Mouse (Mus musculus): ENCODE measurements around the gene Abcb7. TPM values are rescaled to one million over a fixed set of nuclear protein-coding genes. Genes with fewer than 3 reads are reported as not detected.

Gene Abcb7
- 27.5 and 29.9 TPM in 2 replicates for polyA plus RNA-seq (2012; ENCODE audit: insufficient read depth, insufficient read length, missing spikeins)

DNA sequence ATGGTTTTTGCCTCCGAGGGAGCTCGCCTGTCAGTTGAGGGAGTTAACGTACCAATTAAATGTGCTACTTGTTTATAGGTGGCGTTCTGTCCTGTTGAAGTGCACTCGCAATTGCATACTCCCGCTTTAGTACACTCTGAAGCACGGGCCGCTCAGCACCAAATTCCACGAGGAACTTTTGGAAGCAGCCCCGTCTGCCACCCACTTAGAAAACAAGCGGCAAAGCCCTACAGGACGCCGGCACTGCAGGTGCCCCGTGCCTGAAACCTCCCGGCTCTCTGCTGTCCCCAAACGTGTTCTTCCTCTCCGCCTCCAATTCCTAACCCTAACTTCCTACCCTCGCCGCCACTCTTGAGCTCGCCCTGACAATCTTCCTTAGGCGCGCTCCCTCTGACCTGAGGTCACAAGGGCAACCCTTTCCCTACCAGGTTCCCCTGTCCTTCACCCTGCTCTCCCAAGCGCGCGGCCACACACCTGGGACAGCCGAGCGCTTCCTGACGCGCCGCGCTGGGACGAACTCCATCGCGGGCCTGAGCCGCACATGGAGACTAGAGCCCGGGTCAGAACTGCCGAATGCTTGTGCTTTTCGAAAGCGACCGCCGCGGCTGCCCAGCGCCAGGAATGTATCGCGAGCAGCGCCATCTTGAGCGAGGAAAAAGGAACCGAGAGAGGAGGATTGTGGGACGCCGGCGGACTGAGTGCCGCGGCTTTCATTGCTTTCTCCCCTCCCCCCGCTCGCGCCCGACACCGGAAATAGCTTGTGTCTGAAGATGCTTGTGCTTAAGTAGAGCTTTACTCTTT, at the start of gene Abcb7:
Gene Abcb7, minus strand, starts transcription at position 674 of the 801 bp plus-strand sequence.
- TF ChIP-seq POLR2A (IDR thresholded peaks at IDR 0.05; ENCODE audit: borderline replicate concordance, low read depth, low read length) (no peak), CTCF (IDR thresholded peaks at IDR 0.05; ENCODE audit: low read depth, low read length) (no peak)
- peak within 1 kb of the TSS; percentile 79 for H3K4me3 ChIP-seq (ENCODE audit: insufficient read depth, low read length)
- peak within 1 kb of the TSS; percentile 95 for H3K27ac ChIP-seq (ENCODE audit: insufficient read depth, low read depth, low read length)
- peaks cover 21% of the 10 kb centered on the region for H3K4me1 ChIP-seq (ENCODE audit: control insufficient read depth, insufficient read depth, low read length)

DNA sequence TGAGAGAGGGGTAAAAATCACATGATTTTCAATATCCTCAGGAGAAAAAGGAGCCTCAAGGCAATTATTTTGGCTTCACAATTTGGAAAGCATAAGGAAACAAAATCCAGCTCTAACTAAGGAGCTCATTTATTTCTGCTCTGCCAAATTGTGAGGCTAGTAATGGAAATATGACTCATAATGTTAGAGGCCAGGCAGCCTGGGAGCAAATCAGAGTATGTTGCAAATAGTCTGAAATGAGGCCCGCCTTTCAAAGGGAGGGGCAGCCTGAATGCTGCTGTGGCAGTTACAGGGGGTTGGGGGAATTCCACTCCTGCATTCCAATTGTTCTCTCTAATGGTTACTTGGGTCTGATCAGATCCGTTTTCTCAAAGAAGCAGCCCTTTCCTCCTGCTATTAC, 48.1 kb upstream of the Abcb7 start:
- TF ChIP-seq CTCF (IDR thresholded peaks at IDR 0.05; ENCODE audit: low read depth, low read length) (no peak), POLR2A (IDR thresholded peaks at IDR 0.05; ENCODE audit: borderline replicate concordance, low read depth, low read length) (no peak)
- no peak overlapping the region; the same call in 1 of the 2 replicates for H3K27ac ChIP-seq (ENCODE audit: insufficient read depth, low read depth, low read length)
- H3K4me1 ChIP-seq (ENCODE audit: control insufficient read depth, insufficient read depth, low read length) = peaks cover 5% of the 10 kb centered on the region; the same call in 1 of the 2 replicates
- no peak overlapping the region for H3K4me3 ChIP-seq (ENCODE audit: insufficient read depth, low read length)

DNA sequence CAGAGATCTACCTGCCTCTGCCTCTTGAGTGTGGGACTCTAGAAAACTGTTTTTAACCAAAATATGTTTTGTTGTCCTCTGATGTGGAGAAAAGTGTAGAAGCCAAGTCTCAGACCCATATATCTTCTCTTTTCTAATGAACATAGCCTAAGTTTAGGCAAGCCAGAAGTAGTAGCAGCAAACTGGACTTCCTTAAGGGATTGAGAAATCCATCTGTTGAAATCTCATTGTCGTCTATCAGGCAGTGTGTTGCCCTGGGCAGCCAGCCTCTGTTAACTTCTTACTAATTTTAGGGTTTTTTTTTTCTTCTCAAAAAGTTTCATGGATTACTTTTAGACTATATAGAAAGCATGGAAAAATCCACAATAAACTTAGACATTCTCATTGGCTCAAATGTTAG, 38.8 kb upstream of the Abcb7 start:
- no peak for TF ChIP-seq CTCF (IDR thresholded peaks at IDR 0.05; ENCODE audit: low read depth, low read length)
- TF ChIP-seq POLR2A (IDR thresholded peaks at IDR 0.05; ENCODE audit: borderline replicate concordance, low read depth, low read length) = no peak
- H3K4me3 ChIP-seq (ENCODE audit: insufficient read depth, low read length) = no peak overlapping the region
- H3K27ac ChIP-seq (ENCODE audit: insufficient read depth, low read depth, low read length) = peak overlapping the region; percentile 27; the same call in 1 of the 2 replicates
- 0 out of 2 replicates have a peak, but pooled peaks cover 4% of the 10 kb centered on the region for H3K4me1 ChIP-seq (ENCODE audit: control insufficient read depth, insufficient read depth, low read length)

DNA sequence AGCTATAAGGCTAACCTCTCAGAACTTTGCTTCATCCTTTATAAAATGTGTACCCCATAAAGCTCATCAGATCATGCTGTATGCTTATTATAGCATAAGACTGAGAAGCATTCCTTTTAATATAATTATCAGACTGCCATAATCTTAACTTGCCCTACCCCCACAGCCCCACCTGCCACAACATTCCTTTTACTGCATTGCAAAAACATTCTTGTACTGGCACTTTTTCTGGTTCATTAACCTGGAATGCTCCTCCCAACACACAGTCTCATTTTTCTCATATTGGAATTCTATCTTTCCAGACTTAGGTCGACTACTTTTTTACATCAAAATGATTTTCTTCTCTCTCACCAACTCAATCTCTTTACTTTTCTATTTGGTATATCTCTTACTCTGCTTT, 19.8 kb upstream of the Abcb7 start:
- no peaks in the 10 kb centered on the region for H3K4me1 ChIP-seq (ENCODE audit: control insufficient read depth, insufficient read depth, low read length)
- no peak overlapping the region for H3K4me3 ChIP-seq (ENCODE audit: insufficient read depth, low read length)
- H3K27ac ChIP-seq (ENCODE audit: insufficient read depth, low read depth, low read length) = no peak overlapping the region
- TF ChIP-seq CTCF (IDR thresholded peaks at IDR 0.05; ENCODE audit: low read depth, low read length) (no peak), POLR2A (IDR thresholded peaks at IDR 0.05; ENCODE audit: borderline replicate concordance, low read depth, low read length) (no peak)

DNA sequence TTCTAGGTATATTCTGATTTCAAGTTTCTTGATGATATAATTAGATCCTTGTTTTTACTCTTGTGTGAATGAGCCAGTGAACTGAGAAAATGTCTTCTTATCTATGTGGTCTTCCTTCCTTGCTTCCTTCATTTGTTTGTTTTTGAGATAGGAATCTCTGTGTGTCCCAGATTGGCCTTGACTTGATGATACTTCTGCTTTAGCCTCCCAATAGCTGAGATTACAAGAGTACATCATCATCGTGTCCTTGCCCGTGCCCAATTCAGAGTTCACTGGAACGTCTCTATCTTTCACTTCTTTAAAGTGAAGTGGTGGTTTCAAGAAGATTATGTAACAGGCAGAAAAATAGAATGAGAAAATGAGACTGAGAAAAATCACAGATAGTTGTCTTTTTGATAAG, 14.5 kb upstream of the Abcb7 start:
- no peaks in the 10 kb centered on the region for H3K4me1 ChIP-seq (ENCODE audit: control insufficient read depth, insufficient read depth, low read length)
- TF ChIP-seq POLR2A (IDR thresholded peaks at IDR 0.05; ENCODE audit: borderline replicate concordance, low read depth, low read length) (no peak), CTCF (IDR thresholded peaks at IDR 0.05; ENCODE audit: low read depth, low read length) (no peak)
- no peak overlapping the region for H3K4me3 ChIP-seq (ENCODE audit: insufficient read depth, low read length)
- H3K27ac ChIP-seq (ENCODE audit: insufficient read depth, low read depth, low read length) = no peak overlapping the region

DNA sequence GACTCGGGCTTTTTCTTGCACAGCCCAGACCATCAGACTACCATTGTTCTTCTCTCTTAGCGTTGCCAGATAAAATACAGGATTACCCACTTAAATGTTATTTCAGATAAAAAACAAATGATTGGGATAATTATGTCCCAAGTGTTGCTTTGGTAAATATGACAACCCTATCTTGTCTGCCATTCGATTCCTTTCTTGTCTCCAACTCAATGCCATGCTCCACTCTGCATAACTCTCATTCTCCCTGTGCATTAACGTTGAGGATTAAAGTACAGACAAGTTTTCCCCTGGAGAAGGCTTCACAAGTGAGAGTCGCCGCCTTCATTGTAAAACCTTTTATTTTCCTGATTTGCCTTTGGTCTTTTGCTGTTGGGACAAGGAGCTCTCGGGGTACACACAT, 339 bp upstream of the Abcb7 start:
- H3K4me3 ChIP-seq (ENCODE audit: insufficient read depth, low read length) = no peak overlapping the region
- peaks cover 23% of the 10 kb centered on the region for H3K4me1 ChIP-seq (ENCODE audit: control insufficient read depth, insufficient read depth, low read length)
- H3K27ac ChIP-seq (ENCODE audit: insufficient read depth, low read depth, low read length) = peak overlapping the region; percentile 75
- TF ChIP-seq CTCF (IDR thresholded peaks at IDR 0.05; ENCODE audit: low read depth, low read length) (no peak), POLR2A (IDR thresholded peaks at IDR 0.05; ENCODE audit: borderline replicate concordance, low read depth, low read length) (no peak)

DNA sequence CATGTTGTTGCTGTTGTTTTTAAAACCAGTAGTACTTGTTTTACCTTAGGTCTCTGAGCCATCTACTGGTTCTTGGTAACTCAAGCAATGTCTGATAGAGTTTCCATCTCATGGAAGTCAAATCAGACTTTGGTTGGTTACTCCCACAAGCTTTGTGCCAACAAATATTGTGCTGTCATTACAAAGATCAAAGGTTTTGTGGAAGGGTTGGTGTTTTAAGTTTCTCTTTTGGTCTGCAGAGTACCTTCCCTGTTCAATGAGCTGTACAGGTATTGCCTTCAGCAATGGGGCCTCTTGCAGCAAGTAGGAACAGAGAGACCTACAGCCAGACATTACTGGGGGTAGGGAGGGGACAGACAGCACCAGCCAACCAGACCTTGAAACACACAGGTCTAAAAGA, 5.5 kb downstream of the Abcb7 start:
- no peak for TF ChIP-seq CTCF (IDR thresholded peaks at IDR 0.05; ENCODE audit: low read depth, low read length)
- no peak for TF ChIP-seq POLR2A (IDR thresholded peaks at IDR 0.05; ENCODE audit: borderline replicate concordance, low read depth, low read length)
- Histone ChIP-seq H3K4me3 (ENCODE audit: insufficient read depth, low read length) (no peak overlapping the region), H3K4me1 (ENCODE audit: control insufficient read depth, insufficient read depth, low read length) (peaks cover 15% of the 10 kb centered on the region), H3K27ac (ENCODE audit: insufficient read depth, low read depth, low read length) (peak overlapping the region; percentile 23; the same call in 1 of the 2 replicates)

DNA sequence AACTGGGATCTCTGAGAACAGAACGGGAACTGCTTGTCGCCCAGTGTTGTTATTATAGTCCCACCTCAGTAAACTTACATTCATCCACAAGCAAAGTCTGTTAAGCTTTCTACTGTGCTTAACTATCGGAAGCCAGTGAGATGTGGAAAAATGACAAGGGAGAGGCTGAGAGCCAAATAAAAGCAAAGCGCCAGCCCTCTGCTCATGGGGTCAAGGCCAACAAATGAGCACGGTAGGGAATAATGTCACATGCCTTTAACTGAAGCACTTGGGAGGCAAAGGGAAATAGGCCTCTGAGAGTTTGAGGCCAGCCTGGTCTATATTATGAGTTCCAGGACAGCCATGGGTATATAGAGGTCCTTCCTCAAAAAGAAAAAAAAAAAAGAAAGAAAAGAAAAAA, 11.2 kb downstream of the Abcb7 start:
- TF ChIP-seq CTCF (IDR thresholded peaks at IDR 0.05; ENCODE audit: low read depth, low read length) (no peak), POLR2A (IDR thresholded peaks at IDR 0.05; ENCODE audit: borderline replicate concordance, low read depth, low read length) (no peak)
- Histone ChIP-seq H3K4me1 (ENCODE audit: control insufficient read depth, insufficient read depth, low read length) (peaks cover 16% of the 10 kb centered on the region), H3K4me3 (ENCODE audit: insufficient read depth, low read length) (no peak overlapping the region), H3K27ac (ENCODE audit: insufficient read depth, low read depth, low read length) (no peak overlapping the region)

DNA sequence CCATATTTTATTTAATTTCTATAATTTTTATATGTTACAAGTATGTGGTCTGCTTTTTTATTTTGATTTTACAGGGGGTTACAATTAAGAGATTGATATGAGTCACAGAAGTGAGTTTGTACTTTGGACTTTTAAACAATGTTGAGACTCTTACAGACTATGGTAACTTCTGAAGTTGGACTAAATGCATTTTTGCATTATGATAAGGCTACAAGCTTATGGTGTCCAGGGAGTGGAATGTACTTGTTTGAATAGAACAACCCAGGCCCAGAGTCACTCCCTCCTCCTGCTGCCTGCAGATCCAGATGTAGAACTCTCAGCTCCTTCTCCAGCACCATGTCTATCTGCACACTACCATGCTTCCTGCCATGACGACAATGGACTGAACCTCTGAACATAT, 12.5 kb downstream of the Abcb7 start:
- no peak overlapping the region for H3K27ac ChIP-seq (ENCODE audit: insufficient read depth, low read depth, low read length)
- TF ChIP-seq CTCF (IDR thresholded peaks at IDR 0.05; ENCODE audit: low read depth, low read length) (no peak), POLR2A (IDR thresholded peaks at IDR 0.05; ENCODE audit: borderline replicate concordance, low read depth, low read length) (no peak)
- H3K4me1 ChIP-seq (ENCODE audit: control insufficient read depth, insufficient read depth, low read length) = peaks cover 12% of the 10 kb centered on the region
- H3K4me3 ChIP-seq (ENCODE audit: insufficient read depth, low read length) = no peak overlapping the region

DNA sequence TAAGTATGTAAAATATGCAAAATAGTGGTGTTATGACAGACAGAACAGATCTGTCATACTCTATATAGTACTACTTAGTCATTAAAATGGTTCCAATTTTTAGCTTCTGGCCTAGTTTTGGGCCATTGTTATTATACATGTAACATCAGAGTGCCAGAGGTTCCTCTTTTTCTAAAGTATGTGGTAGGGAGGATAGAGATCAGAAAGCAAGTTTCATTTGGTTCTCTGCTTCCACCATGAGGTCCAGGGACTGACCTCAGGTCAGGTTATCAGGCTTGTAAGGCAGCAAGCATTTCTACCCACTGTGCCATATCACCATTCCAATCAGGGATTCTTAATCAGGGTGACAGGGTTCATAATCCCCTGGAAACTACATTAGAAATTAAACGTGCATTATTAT, 16.1 kb downstream of the Abcb7 start:
- no peak overlapping the region for H3K4me3 ChIP-seq (ENCODE audit: insufficient read depth, low read length)
- no peak for TF ChIP-seq POLR2A (IDR thresholded peaks at IDR 0.05; ENCODE audit: borderline replicate concordance, low read depth, low read length)
- TF ChIP-seq CTCF (IDR thresholded peaks at IDR 0.05; ENCODE audit: low read depth, low read length) = no peak
- H3K4me1 ChIP-seq (ENCODE audit: control insufficient read depth, insufficient read depth, low read length) = peaks cover 4% of the 10 kb centered on the region
- H3K27ac ChIP-seq (ENCODE audit: insufficient read depth, low read depth, low read length) = peak overlapping the region; percentile 26

Measured in bone marrow macrophage, adult 2 months (primary cell).